Mouse (Mus musculus): ENCODE results near the gene Zmym3. TPM values are rescaled to one million over a fixed set of nuclear protein-coding genes. Genes with fewer than 3 reads are reported as not detected.

The Zmym3 gene
- polyA plus RNA-seq, 1 experiment from 2014 or later, result 12.2 TPM

DNA sequence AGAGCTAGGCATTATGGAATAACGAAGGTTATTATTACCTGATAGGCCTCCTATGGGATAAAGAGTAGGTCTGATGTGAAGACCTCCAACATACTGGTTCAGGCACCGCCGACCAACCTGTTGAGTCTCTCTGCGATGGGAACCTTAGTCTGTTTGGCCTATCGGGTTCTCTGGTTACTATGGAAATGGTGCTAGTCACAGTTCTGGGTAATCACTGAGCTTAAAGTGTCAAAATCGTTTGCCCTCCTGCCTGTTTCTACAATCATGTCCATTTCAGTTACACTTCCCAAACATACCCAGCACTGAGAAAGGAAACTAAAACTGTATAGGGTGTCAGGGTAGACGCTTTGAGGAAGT, 8.1 kb upstream of the Zmym3 start:
- no peak for DNase-seq (ENCODE audit: low spot score)
- Histone ChIP-seq H3K9me3 (ENCODE audit: control insufficient read depth, low read length) (no peaks in the 10 kb centered on the region), H3K4me1 (replicated peaks; ENCODE audit: control insufficient read depth, insufficient read depth) (no peaks in the 10 kb centered on the region), H3K4me3 (ENCODE audit: low read depth, low read length) (peak overlapping the region; percentile 60), H3K9ac (ENCODE audit: low read length) (peak overlapping the region; percentile 48; the same call in 1 of the 2 replicates), H3K27ac (replicated peaks) (peak overlapping the region; percentile 88), H3K36me3 (ENCODE audit: control insufficient read depth, insufficient read depth, low read length) (no peaks in the 10 kb centered on the region), H3K27me3 (ENCODE audit: control insufficient read depth, insufficient read depth, low read length) (no peaks in the 10 kb centered on the region), H3K4me2 (replicated peaks; ENCODE audit: low read depth) (peak overlapping the region; percentile 39)
- no peak for ATAC-seq (ENCODE audit: low FRiP score, low TSS enrichment)
- TF ChIP-seq CTCF (IDR thresholded peaks at IDR 0.05; ENCODE audit: low read depth) (no peak), EP300 (optimal IDR thresholded peaks at IDR 0.05) (no peak)
- WGBS, result 27% methylated on average over 7 of the region's 7 CpGs

DNA sequence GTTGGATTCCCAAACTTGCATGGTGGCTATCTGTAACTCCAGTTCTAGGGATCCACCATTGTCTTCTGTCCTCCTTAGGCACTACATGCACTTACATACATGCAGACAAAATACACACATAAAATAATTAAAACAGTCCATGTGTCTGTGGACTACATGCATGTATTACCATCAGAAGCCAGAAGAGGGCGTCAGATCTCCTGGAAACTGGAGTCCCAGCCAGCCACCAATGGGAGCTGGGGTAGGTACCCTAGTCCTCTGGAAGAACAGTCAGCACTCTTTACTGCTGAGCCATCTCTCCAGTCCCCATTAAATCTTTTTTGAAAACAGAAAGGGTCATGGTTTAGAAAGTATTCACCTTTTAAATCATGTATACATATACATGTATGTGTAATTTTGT, 7.1 kb upstream of the Zmym3 start:
- ATAC-seq (ENCODE audit: low FRiP score, low TSS enrichment) (no peak), DNase-seq (ENCODE audit: low spot score) (no peak)
- Histone ChIP-seq H3K9ac (ENCODE audit: low read length) (no peak overlapping the region), H3K4me1 (replicated peaks; ENCODE audit: control insufficient read depth, insufficient read depth) (no peaks in the 10 kb centered on the region), H3K4me2 (replicated peaks; ENCODE audit: low read depth) (no peak overlapping the region), H3K36me3 (ENCODE audit: control insufficient read depth, insufficient read depth, low read length) (no peaks in the 10 kb centered on the region), H3K4me3 (ENCODE audit: low read depth, low read length) (no peak overlapping the region), H3K27ac (replicated peaks) (no peak overlapping the region), H3K9me3 (ENCODE audit: control insufficient read depth, low read length) (no peaks in the 10 kb centered on the region), H3K27me3 (ENCODE audit: control insufficient read depth, insufficient read depth, low read length) (no peaks in the 10 kb centered on the region)
- peak; percentile 46 for TF ChIP-seq CTCF (IDR thresholded peaks at IDR 0.05; ENCODE audit: low read depth)
- no peak for TF ChIP-seq EP300 (optimal IDR thresholded peaks at IDR 0.05)
- 7% methylated on average over 1 of the region's 1 CpGs for WGBS

DNA sequence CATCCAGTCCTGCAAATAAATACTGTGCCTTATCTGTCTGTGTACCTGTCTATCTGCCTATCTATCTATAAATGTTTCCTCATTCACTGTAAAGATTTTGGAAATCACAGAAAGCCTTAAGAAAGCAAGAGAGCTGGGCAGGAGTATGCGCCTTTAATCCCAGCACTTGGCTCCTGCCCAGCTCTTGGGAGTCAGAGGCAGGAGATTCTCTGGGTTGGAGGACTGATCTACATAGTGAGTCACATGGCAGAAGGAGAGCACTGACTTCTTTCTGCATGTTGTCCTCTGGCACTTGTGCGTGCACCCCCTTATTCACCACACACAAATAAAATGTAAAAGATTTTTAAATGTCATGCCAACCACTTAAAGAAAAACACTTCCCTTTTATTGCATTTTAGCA, 2.8 kb upstream of the Zmym3 start:
- Histone ChIP-seq H3K27me3 (ENCODE audit: control insufficient read depth, insufficient read depth, low read length) (no peaks in the 10 kb centered on the region), H3K4me2 (replicated peaks; ENCODE audit: low read depth) (no peak overlapping the region), H3K27ac (replicated peaks) (no peak overlapping the region), H3K4me3 (ENCODE audit: low read depth, low read length) (no peak overlapping the region), H3K36me3 (ENCODE audit: control insufficient read depth, insufficient read depth, low read length) (no peaks in the 10 kb centered on the region), H3K4me1 (replicated peaks; ENCODE audit: control insufficient read depth, insufficient read depth) (no peaks in the 10 kb centered on the region), H3K9me3 (ENCODE audit: control insufficient read depth, low read length) (no peaks in the 10 kb centered on the region), H3K9ac (ENCODE audit: low read length) (no peak overlapping the region)
- no peak for DNase-seq (ENCODE audit: low spot score)
- no peak for ATAC-seq (ENCODE audit: low FRiP score, low TSS enrichment)
- WGBS, result 71% methylated on average over 2 of the region's 2 CpGs
- TF ChIP-seq EP300 (optimal IDR thresholded peaks at IDR 0.05) (no peak), CTCF (IDR thresholded peaks at IDR 0.05; ENCODE audit: low read depth) (no peak)

DNA sequence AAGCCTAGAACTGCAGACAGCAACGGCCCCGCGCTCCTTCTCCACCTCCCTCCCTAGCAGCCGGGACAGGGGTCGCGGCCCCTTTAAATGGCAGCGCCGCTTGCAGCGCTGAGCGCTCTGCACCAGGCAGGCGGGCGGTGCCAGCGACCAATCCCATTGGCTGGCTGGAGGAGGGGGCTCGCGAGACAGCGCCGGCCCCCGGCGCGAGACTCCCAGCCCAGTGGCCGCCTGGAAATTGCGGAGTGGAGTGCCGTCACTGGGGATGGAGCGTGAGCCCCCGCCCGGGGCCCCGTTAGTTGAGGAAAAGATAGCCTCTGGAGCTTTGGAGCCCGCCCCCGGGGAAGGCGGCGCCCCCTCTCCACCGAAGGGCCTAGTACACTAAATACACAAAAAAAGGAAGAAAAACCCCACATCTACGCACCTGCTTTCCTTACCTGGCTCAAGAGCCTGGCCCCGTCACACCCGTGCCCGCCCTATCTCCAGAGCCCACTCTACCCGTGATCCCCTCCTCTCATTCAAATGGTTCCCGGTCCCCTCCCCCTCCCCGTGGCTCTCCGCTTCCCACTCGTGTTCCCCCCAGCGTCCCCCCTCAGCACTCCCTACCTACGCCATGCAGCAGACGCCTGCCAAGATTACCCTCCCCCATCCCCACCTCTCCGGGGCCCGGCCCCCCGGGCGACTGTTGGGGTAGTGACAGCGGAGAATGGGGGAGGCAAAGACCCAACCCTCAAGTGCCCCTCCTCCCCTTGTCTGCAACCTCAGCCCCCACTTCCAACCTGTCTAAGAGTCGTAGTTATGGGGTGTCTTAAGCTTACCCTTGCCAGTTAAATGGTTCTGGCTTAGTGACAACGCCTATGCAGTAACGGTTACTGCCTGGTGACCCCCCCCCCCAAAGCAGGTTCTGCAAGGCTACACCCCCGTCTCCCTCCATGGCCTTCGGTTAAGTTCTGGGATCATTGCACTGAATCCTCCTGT, 637 bp downstream of the Zmym3 start:
- 13% methylated on average over 44 of the region's 54 CpGs for WGBS
- H3K4me2 ChIP-seq (replicated peaks; ENCODE audit: low read depth), result peak overlapping the region; percentile 65
- no peaks in the 10 kb centered on the region; the same call in 1 of the 2 replicates for H3K4me1 ChIP-seq (replicated peaks; ENCODE audit: control insufficient read depth, insufficient read depth)
- H3K4me3 ChIP-seq (ENCODE audit: low read depth, low read length), result peak overlapping the region; percentile 57
- 0 out of 2 replicates have a peak, but pooled peaks have one; percentile 4 for TF ChIP-seq CTCF (IDR thresholded peaks at IDR 0.05; ENCODE audit: low read depth)
- TF ChIP-seq EP300 (optimal IDR thresholded peaks at IDR 0.05), result no peak
- H3K27me3 ChIP-seq (ENCODE audit: control insufficient read depth, insufficient read depth, low read length), result no peaks in the 10 kb centered on the region
- H3K9ac ChIP-seq (ENCODE audit: low read length), result peak overlapping the region; percentile 70
- no peaks in the 10 kb centered on the region for H3K9me3 ChIP-seq (ENCODE audit: control insufficient read depth, low read length)
- DNase-seq (ENCODE audit: low spot score), result peak; percentile 89
- peak overlapping the region; percentile 70; the same call in 1 of the 2 replicates for H3K27ac ChIP-seq (replicated peaks)
- H3K36me3 ChIP-seq (ENCODE audit: control insufficient read depth, insufficient read depth, low read length), result no peaks in the 10 kb centered on the region
- peak; percentile 96 for ATAC-seq (ENCODE audit: low FRiP score, low TSS enrichment)

DNA sequence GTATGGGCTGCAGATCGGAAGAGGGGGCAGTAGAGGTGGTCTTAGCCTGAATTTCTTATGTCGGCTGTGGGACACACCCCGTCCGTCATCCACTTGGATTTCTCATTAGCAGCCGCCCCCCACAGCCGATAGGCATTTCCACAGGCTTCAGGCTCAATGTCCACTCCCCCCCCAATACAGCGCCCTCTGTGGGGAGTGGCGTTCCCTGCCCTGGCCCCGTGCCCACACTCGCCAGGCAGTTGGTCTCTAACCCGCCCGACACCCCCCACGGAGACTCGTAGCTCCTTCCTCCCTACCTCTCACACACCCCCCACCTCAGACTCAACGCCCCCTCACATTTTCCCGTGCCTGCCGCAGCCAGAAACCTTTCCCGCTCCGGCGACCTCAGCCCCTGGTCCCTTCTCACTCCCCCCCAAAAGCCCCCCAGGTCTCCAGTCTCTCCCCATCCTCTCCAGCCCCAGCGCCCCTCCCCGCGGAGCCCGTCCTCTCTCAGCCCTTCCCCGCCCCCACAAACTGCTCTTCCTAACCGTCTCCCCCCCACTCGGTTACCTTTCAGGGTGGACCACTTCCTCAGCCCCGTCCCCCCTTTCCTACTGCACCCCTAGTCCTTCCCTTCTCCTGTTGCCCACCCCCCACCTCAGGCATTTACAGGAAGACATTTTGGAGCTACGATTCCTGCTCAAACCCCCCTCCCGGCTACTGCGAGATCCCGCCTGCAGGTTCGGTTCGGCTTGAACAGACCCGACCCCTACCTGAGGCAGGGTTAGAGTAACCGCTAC, 1.5 kb downstream of the Zmym3 start:
- peak overlapping the region; percentile 70 for H3K9ac ChIP-seq (ENCODE audit: low read length)
- TF ChIP-seq CTCF (IDR thresholded peaks at IDR 0.05; ENCODE audit: low read depth), result peak; percentile 64
- TF ChIP-seq EP300 (optimal IDR thresholded peaks at IDR 0.05), result no peak
- WGBS, result 27% methylated on average over 32 of the region's 36 CpGs
- peak overlapping the region; percentile 57 for H3K4me3 ChIP-seq (ENCODE audit: low read depth, low read length)
- peak; percentile 63 for DNase-seq (ENCODE audit: low spot score)
- ATAC-seq (ENCODE audit: low FRiP score, low TSS enrichment), result peak; percentile 19; the same call in 1 of the 2 replicates
- peak overlapping the region; percentile 65 for H3K4me2 ChIP-seq (replicated peaks; ENCODE audit: low read depth)
- H3K9me3 ChIP-seq (ENCODE audit: control insufficient read depth, low read length), result no peaks in the 10 kb centered on the region
- no peaks in the 10 kb centered on the region for H3K36me3 ChIP-seq (ENCODE audit: control insufficient read depth, insufficient read depth, low read length)
- no peaks in the 10 kb centered on the region for H3K27me3 ChIP-seq (ENCODE audit: control insufficient read depth, insufficient read depth, low read length)
- H3K4me1 ChIP-seq (replicated peaks; ENCODE audit: control insufficient read depth, insufficient read depth), result no peaks in the 10 kb centered on the region; the same call in 1 of the 2 replicates
- peak overlapping the region; percentile 70; the same call in 1 of the 2 replicates for H3K27ac ChIP-seq (replicated peaks)

All from stomach, postnatal 0 days (tissue).